Mouse (Mus musculus) myocyte (in vitro differentiated cells): Measurements from ENCODE around the gene Dmrt1.

Experiments used
- CEBPB ChIP-seq: IDR thresholded peaks from 2 replicates; pipeline ENCODE4 v1.6.1; 2011; ENCODE audit warnings: mild to moderate bottlenecking, moderate library complexity; ENCODE audit not compliant: poor library complexity, insufficient read depth, severe bottlenecking
- E2F4 ChIP-seq: IDR thresholded peaks from one replicate; pipeline ENCODE4 v1.6.1; 2011; ENCODE audit warnings: mild to moderate bottlenecking, control low read depth, moderate library complexity; ENCODE audit not compliant: insufficient read depth
- MAX ChIP-seq: IDR thresholded peaks from one replicate; pipeline ENCODE4 v1.6.1; 2011; ENCODE audit warnings: low read depth, mild to moderate bottlenecking, control low read depth
- MYOD1 ChIP-seq, 3 experiments: IDR thresholded peaks; one replicate each; pipeline ENCODE4 v1.6.1; 2011; ENCODE audit warnings: control low read depth in 2 of 3, low read depth in 2 of 3, mild to moderate bottlenecking in 2 of 3, moderate library complexity in 1 of 3; ENCODE audit not compliant: insufficient read length in 2 of 3, control insufficient read depth in 1 of 3
- MYOG ChIP-seq, 3 experiments: IDR thresholded peaks; one replicate each; pipeline ENCODE4 v1.6.1; 2011; ENCODE audit warnings: control low read depth in 2 of 3, low read depth in 2 of 3, mild to moderate bottlenecking in 2 of 3; ENCODE audit not compliant: insufficient read length in 2 of 3, control insufficient read depth in 1 of 3, insufficient read depth in 1 of 3
- POLR2A ChIP-seq: IDR thresholded peaks from one replicate; pipeline ENCODE4 v1.6.1; 2011; ENCODE audit warnings: low read depth, mild to moderate bottlenecking, control low read depth, moderate library complexity; ENCODE audit not compliant: insufficient read length
- POLR2AphosphoS2 ChIP-seq: IDR thresholded peaks from one replicate; pipeline ENCODE4 v1.6.1; 2011; ENCODE audit warnings: low read depth, control low read depth; ENCODE audit not compliant: insufficient read length
- REST ChIP-seq: IDR thresholded peaks from one replicate; pipeline ENCODE4 v1.6.1; 2011; ENCODE audit warnings: mild to moderate bottlenecking, control low read depth, moderate library complexity; ENCODE audit not compliant: insufficient read depth, insufficient read length
- TCF12 ChIP-seq: IDR thresholded peaks from one replicate; pipeline ENCODE4 v1.6.1; 2011; ENCODE audit warnings: mild to moderate bottlenecking, control low read depth; ENCODE audit not compliant: poor library complexity, insufficient read depth, severe bottlenecking
- TCF3 ChIP-seq: IDR thresholded peaks from one replicate; pipeline ENCODE4 v1.6.1; 2011; ENCODE audit warnings: low read depth, control low read depth; ENCODE audit not compliant: insufficient read length
- USF1 ChIP-seq: IDR thresholded peaks from one replicate; pipeline ENCODE4 v1.6.1; 2011; ENCODE audit warnings: low read depth, mild to moderate bottlenecking, control low read depth, moderate library complexity

DNA sequence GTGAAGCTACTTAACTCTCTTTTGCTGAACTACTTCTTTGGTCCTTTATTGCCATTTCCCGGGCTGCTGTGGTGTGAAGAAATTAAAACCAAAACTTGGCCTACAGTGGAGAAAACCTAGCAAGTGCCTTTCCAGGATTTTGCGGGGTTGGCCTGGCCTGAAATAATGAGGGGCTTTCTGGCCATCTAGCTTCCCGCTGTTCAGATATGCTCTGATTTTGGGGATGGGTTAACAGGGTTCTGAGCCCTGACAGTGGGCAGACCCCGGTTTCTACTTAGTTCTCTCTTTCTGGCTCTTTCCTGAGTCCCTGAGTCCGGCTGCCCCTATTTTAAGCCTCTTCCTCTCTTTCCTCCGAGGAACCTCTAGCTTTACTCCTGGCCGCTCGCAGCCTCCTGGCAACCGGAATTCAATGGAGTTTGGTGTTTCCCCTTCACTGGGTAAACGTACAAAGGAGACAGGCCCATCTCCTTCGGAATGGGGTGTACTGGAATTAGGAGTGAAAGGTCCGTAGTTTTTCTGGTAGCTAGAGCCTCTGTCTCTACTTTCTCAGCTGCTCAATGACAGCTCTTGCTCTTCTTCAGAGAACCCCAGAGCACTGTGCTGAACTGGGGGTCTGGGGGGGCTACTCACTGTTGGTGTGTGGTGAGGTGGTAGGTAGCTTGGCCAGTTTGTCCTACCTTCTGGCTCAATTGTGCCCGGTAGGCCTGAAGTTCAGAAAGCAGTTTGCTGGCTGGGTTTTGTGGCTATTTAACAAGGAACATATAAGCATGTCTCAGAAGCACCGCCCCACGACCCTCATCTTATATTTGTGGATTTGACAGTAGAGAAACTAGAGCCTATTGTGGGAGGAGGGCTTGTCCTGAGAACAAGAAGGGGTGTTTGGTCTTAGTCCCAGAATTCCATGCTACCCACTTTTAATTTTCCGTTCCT, 106.7 kb downstream of the Dmrt1 start:
- TF ChIP-seq POLR2A, result no peak
- TF ChIP-seq MAX, result no peak
- no peak for TF ChIP-seq CEBPB
- TF ChIP-seq TCF3, result no peak
- no peak for TF ChIP-seq TCF12
- TF ChIP-seq E2F4, result no peak
- TF ChIP-seq POLR2AphosphoS2, result no peak
- no peak for TF ChIP-seq MYOD1 (IDR thresholded peaks at IDR 0.05; ENCODE audit: control insufficient read depth in 1 of 3, insufficient read length in 2 of 3, low read depth in 2 of 3)
- no peak for TF ChIP-seq MYOG (IDR thresholded peaks at IDR 0.05; ENCODE audit: control insufficient read depth in 1 of 3, insufficient read depth in 1 of 3, insufficient read length in 2 of 3, low read depth in 2 of 3)
- no peak for TF ChIP-seq REST
- no peak for TF ChIP-seq USF1
